Mouse (Mus musculus) bone marrow, adult 2 months (tissue): ENCODE measurements around the gene Ltk. TPM values are rescaled to one million over a fixed set of nuclear protein-coding genes. Genes with fewer than 3 reads are reported as not detected.

ENCODE experiments used
- H3K27ac ChIP-seq: fragments of 200-500 bp; 2 replicates; pipeline ENCODE4 v1.5.1; 2012; ENCODE audit warnings: low read depth, mild to moderate bottlenecking, control low read depth, inconsistent platforms, low read length; ENCODE audit not compliant: control insufficient read depth, poor library complexity, insufficient read depth
- H3K4me1 ChIP-seq: fragments of 200-500 bp; 2 replicates; pipeline ENCODE4 v1.6.1; 2011; ENCODE audit warnings: low read length; ENCODE audit not compliant: control insufficient read depth, insufficient read depth
- H3K4me3 ChIP-seq: fragments of 200-500 bp; replicated peaks from 2 replicates; pipeline ENCODE3; 2011; ENCODE audit warnings: mild to moderate bottlenecking, low read depth, low read length, control low read depth; ENCODE audit not compliant: control insufficient read depth
- CTCF ChIP-seq: fragments of 200-500 bp; IDR thresholded peaks from 2 replicates; pipeline ENCODE4 v1.5.1; 2011; ENCODE audit warnings: low read length, control low read depth; ENCODE audit not compliant: control insufficient read depth, insufficient read depth
- POLR2A ChIP-seq: fragments of 200-500 bp; IDR thresholded peaks from 2 replicates; pipeline ENCODE4 v1.6.1; 2011; ENCODE audit warnings: low read depth, mild to moderate bottlenecking, control low read depth, low read length, borderline replicate concordance; ENCODE audit not compliant: control insufficient read depth
- WGBS: fragments of 180-500 bp; shearing (Covaris S2); methylation state at CpG from one replicate; pipeline ENCODE4 v1.1.7; 2018; 5-methylcytosine and 5-hydroxymethylcytosine counted together
- polyA plus RNA-seq: library from polyadenylated mRNA; stranded (reverse); fragments of >200 nt; gene quantifications from 2 replicates; pipeline ENCODE4 v1.2.4, GENCODE M21; 2011; ENCODE audit warnings: low replicate concordance; ENCODE audit not compliant: missing spikeins, insufficient read depth, insufficient read length

The Ltk gene
- polyA plus RNA-seq, result 0.47 and 1.3 TPM in 2 replicates

- Histone ChIP-seq H3K4me1 (no peaks in the 10 kb centered on the region), H3K27ac (no peak within 1 kb of the TSS), H3K4me3 (no peak within 1 kb of the TSS)
- 29% methylated on average over 9 of the region's 9 CpGs for WGBS
- TF ChIP-seq CTCF (no peak), POLR2A (no peak)
Observed at GRCm38 (mm10) chr2:119760251-119760650, at the start of gene Ltk. Gene Ltk (minus strand): TSS chr2:119760431.

GRCm38 (mm10) chr2:119808881-119809280 is 48.6 kb upstream of the Ltk start:
- no peak overlapping the region for H3K27ac ChIP-seq
- TF ChIP-seq CTCF (no peak), POLR2A (no peak)
- no peak overlapping the region for H3K4me3 ChIP-seq
- WGBS, result 72% methylated on average over 4 of the region's 4 CpGs
- no peaks in the 10 kb centered on the region for H3K4me1 ChIP-seq

- no peak overlapping the region for H3K27ac ChIP-seq
- WGBS, result 74% methylated on average over 4 of the region's 4 CpGs
Observed at GRCm38 (mm10) chr2:119808438-119808837, 48.2 kb upstream of the Ltk start.

GRCm38 (mm10) chr2:119805536-119805935 is 45.3 kb upstream of the Ltk start:
- no peak overlapping the region for H3K4me3 ChIP-seq
- WGBS, result 80% methylated on average over 8 of the region's 8 CpGs
- H3K4me1 ChIP-seq, result no peaks in the 10 kb centered on the region
- H3K27ac ChIP-seq, result no peak overlapping the region
- TF ChIP-seq CTCF (no peak), POLR2A (no peak)

More at GRCm38 (mm10) chr2:119808438-119808837, 48.2 kb upstream of the Ltk start:
- TF ChIP-seq CTCF, result no peak
- no peak for TF ChIP-seq POLR2A
- Histone ChIP-seq H3K4me3 (no peak overlapping the region), H3K4me1 (no peaks in the 10 kb centered on the region)

GRCm38 (mm10) chr2:119804776-119805175 is 44.5 kb upstream of the Ltk start:
- Histone ChIP-seq H3K4me3 (no peak overlapping the region), H3K27ac (no peak overlapping the region), H3K4me1 (no peaks in the 10 kb centered on the region)
- TF ChIP-seq CTCF (no peak), POLR2A (no peak)
- 79% methylated on average over 9 of the region's 9 CpGs for WGBS

GRCm38 (mm10) chr2:119804275-119804628 is 44.0 kb upstream of the Ltk start:
- H3K27ac ChIP-seq, result no peak overlapping the region
- TF ChIP-seq POLR2A, result no peak
- TF ChIP-seq CTCF, result no peak
- no peak overlapping the region for H3K4me3 ChIP-seq
- no peaks in the 10 kb centered on the region for H3K4me1 ChIP-seq
- 82% methylated on average over 5 of the region's 5 CpGs for WGBS

GRCm38 (mm10) chr2:119803618-119804274 is 43.5 kb upstream of the Ltk start:
- H3K4me1 ChIP-seq, result no peaks in the 10 kb centered on the region

GRCm38 (mm10) chr2:119802767-119803617 is 42.8 kb upstream of the Ltk start:
- Histone ChIP-seq H3K27ac (no peak overlapping the region), H3K4me3 (no peak overlapping the region), H3K4me1 (no peaks in the 10 kb centered on the region)
- WGBS, result 77% methylated on average over 10 of the region's 10 CpGs
- TF ChIP-seq CTCF (no peak), POLR2A (no peak)

More at GRCm38 (mm10) chr2:119803618-119804274, 43.5 kb upstream of the Ltk start:
- Histone ChIP-seq H3K27ac (no peak overlapping the region), H3K4me3 (no peak overlapping the region)
- 72% methylated on average over 6 of the region's 6 CpGs for WGBS
- TF ChIP-seq POLR2A (no peak), CTCF (no peak)
